Mouse (Mus musculus): ENCODE measurements at regions not wholly inside any gene's neighbourhood (a gene's known extent, or its start where the extent isn't known, plus 50 kb on each side); places are given as distances from the start of the nearest gene placed in this dataset.
A peak's percentile ranks its signal among the peaks of the same experiment; 100 is the strongest.
"Not testable (repeated sequence)": the region's sequence is repeated elsewhere in the genome, so short reads cannot be mapped to it uniquely, and the experiment has no call there.

- DNase-seq (ENCODE audit: low read depth, low spot score), result no peak
Observed at GRCm38 (mm10) chr14:86322365-86322764, 818.7 kb downstream of the Diaph3 start.

DNA sequence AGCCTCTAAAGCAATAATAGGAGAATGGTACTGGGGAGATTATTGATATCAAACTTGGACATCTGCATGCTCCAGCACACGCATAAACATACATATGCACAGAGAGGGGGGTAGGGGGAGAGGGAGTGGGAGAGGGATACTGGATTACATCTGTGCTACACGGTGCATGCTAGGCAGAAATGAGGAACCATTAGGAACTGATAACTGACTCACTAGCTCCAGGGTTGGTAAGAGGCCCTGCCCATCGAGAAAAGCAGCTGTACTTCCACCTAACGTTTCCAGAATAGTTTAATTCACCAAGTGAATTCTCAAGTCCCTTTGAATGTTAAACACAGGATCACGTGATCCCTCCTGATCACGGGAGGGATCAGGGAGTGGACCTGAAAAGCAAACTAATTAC, 825.1 kb downstream of the Diaph3 start:
- DNase-seq (ENCODE audit: low read depth, low spot score), result no peak

DNA sequence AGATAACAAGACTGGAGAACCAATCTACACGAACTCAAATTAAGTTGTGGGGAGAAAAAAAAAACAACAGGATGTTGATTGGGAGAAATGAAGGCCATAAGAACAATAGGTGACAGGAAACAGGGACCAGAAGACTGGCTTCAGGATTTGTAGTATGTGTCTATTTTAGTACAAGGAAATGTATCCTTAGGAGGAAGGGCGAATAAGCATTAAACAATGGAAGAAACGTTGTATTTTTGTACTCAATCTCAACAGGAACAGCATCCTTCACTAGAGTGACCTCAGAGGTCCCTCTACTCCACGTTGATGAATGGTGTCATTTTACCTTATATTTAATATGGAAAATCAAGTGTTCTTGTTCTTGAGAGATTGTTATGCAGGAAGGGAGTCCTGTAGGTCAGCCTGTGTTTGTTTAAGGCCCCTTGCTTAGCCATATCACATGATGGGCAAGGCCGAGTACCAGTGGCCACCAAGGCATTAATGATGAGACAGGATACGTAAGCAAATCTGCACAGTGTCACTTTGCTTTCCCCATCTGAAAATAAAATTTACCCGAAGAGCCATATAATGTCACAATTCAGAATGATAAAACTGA, 832.0 kb downstream of the Diaph3 start:
- no peak for DNase-seq (ENCODE audit: low read depth, low spot score)

DNA sequence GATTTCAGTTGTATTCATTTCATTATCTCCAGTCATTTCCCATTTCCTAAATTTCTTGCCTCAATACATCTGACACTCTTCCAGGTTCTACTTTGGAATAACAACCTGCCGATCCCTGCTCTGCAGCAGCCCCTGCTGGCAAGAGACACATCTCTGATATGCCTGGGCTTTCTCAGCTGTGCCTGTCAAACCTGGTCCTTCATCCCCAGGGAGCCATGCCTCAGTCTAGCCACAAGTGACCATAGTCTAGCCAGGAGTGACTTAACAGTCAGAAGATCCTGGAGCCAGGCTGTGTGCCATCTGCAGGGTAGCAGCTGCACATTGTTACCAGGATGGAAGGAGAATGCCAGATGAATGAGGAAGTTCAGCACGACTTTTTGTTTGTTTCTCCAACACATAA, 833.2 kb downstream of the Diaph3 start:
- DNase-seq (ENCODE audit: low read depth, low spot score), result no peak

DNA sequence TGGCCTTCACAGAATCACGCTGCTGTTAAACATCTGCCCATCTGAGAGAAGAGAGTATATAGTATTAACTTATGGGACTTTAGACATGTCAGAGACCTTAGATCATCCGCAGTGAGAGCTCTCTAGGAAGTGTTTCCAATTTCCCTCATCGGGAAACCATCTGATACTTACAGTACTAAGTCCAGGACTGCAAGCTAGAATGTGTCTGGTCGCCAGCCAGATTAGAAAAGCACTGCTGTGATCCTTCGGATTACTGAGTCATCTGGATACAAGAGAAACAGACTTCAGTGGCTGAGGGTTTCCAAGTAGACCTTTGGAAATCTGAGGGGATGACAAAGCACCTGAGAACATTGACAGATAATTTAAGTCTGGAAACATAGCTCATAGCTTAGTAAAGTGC, 839.4 kb downstream of the Diaph3 start:
- no peak for DNase-seq (ENCODE audit: low read depth, low spot score)

DNA sequence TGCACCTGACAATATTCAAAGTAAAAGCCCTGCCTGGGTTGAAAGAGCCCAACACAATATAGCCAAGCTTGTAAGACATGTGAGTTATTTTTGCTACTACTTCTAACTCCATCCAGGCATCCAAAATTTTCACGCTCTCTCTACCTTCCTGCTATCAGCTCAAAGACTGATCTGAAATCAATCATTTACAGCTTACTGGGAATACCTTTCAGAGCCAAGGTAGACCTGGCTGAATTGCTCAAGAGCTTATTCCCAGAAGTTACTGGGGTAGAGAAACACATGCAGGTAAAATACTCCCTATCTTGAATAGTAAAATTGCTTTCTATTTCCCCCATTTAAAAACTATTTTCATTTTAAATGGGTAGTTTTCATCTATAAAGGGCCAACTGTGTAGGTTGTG, 840.2 kb downstream of the Diaph3 start:
- DNase-seq (ENCODE audit: low read depth, low spot score), result no peak

DNA sequence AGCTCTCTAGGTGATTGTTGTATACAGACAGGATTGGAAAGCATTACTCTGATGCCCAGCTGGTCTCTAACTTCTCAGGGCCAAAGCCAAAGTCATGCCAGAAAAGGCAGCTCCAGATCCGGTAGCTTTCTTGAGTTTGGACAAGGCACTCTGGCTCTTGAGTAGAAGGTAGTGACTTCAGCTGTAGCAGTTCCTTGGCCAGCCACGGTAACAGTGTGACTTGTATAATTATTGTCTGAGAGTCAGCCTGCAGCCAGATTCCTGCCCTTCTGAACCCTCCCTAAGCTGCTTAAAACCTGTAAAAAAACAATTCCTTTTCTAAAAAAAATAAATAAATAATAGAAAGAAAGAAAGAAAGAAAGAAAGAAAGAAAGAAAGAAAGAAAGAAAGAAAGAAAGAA, 843.0 kb downstream of the Diaph3 start:
- DNase-seq (ENCODE audit: low read depth, low spot score), result no peak

- not testable (repeated sequence) for DNase-seq (ENCODE audit: low read depth, low spot score)
Observed at GRCm38 (mm10) chr14:86294606-86295005, 846.4 kb downstream of the Diaph3 start.

GRCm38 (mm10) chr14:86293804-86294203, 847.2 kb downstream of the Diaph3 start:
- no peak for DNase-seq (ENCODE audit: low read depth, low spot score)

DNA sequence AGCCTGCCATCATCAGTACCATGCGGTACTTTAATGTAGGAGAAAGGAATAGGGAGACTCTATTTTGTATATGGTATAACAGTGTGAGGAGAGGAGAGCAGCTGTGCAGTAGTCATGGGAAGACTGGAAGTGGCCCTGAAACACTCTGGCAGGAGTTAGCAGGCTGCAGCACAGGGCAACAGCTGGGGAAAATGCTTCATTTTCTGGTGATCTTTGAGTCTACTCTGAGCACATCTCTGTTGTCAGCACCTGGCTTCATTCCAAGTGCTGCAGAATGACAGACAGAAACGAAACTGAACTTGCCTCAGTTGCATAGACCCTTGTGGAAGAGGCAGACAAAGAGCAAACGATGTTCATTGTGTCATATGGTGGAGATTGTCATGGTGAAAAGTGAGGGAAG, 847.7 kb downstream of the Diaph3 start:
- peak; percentile 2 for DNase-seq (ENCODE audit: low read depth, low spot score)

- no peak for DNase-seq (ENCODE audit: low read depth, low spot score)
Observed at GRCm38 (mm10) chr14:86290556-86290955, 850.5 kb downstream of the Diaph3 start.

GRCm38 (mm10) chr14:86261640-86262230, 879.3 kb downstream of the Diaph3 start:
- no peak for DNase-seq (ENCODE audit: low read depth, low spot score)

DNA sequence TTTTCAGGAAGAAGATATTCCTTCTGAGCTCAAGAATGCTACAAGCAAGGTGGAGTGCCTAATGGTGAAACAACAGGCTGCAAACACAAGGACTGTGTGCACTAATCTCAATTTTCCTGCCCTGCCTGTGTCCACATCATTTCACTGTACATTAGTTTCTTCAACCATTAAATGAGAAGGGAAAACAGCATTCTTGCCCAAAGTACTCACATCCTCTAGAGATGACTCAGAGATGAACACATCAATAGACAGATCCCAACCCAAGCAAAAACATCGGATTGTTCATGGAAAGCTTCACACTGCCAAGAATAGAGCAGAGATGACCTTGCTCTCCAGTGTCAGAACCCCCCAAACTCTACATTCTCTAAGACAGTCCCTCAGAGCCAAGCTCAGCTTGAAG, 886.8 kb downstream of the Diaph3 start:
- DNase-seq (ENCODE audit: low read depth, low spot score), result no peak

- DNase-seq (ENCODE audit: low read depth, low spot score), result no peak
Observed at GRCm38 (mm10) chr14:86251617-86252016, 889.4 kb downstream of the Diaph3 start.

- no peak for DNase-seq (ENCODE audit: low read depth, low spot score)
Observed at GRCm38 (mm10) chr14:86247686-86248085, 893.3 kb downstream of the Diaph3 start.

DNA sequence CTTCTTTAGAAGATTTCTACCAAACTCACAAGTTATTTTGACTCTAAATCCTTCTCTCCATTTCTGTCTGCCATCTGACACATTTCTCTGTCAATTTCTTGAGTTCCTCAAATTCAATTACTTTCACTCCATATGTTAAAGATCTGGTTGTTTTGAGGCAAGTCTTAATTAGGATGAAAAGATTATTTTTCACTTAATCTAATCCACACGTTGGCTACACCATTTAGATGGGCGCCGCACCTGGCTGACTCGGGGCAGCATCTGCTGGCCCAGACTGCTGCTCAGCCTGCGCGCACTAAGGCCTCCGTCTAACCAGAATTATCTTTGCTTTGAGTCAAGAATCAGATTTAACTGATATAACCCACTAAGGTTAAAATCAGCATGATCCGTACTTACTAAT, 894.3 kb downstream of the Diaph3 start:
- DNase-seq (ENCODE audit: low read depth, low spot score), result no peak

DNA sequence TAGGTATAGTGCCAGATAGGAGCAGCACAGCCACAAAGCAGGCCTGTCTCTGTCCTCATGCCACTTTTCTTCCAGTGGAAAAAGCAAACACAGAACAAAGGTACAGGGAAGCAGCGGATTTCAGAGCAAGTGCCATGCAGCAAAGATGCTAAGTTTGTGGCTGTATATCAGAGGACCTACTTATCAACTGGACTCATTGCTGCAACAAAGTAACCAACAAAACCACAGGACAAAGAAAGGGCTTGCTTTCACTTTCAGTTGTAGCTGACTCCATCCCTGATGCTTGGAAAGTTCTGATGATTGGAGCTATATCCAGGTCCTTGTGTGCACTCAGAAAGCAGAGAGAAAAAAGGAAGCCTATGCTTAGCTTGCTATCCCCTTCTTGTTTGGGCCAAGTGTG, 897.4 kb downstream of the Diaph3 start:
- no peak for DNase-seq (ENCODE audit: low read depth, low spot score)

- no peak for DNase-seq (ENCODE audit: low read depth, low spot score)
Observed at GRCm38 (mm10) chr14:86242836-86243235, 898.2 kb downstream of the Diaph3 start.

DNA sequence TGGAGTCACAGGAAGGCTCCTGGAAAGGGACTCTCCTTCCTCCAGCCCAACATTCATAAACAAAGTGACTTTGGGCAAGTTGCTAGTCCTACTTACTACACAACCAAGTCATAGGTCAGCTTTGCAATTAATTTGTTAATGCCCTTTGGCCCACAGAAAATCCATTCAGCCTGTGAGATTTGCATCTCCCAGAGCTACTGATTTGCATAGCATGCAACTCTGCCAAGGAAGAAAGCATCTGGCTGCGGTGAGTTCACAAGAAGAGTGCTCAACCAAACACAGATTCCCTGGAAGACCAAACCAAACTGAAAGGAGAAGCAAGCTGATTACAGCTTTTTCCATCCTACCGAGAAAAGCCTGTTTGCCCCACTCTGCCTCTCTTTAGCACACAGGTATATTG, 901.9 kb downstream of the Diaph3 start:
- no peak for DNase-seq (ENCODE audit: low read depth, low spot score)

DNA sequence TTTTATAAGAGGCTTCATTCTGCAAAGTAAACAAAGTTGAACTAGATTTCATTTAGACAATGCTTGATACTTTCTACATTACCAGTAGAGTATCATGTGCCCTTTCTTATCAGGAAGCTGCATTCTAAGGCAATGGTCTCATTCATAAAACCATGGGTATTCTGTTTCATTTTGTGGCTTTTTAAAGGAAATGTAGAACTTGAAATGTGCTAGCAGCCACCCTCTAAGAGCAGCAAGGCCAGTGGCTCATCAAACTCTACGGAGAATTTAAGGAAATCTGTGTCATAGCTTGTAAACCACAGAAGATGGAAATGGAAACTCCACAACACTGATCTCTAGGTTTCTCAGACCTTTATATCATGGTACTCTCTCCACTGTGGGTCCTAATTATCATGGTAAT, 907.7 kb downstream of the Diaph3 start:
- no peak for DNase-seq (ENCODE audit: low read depth, low spot score)

- peak; percentile 16 for DNase-seq (ENCODE audit: low read depth, low spot score)
Observed at GRCm38 (mm10) chr14:86230609-86231008, 910.4 kb downstream of the Diaph3 start.

GRCm38 (mm10) chr14:86229755-86230154, 911.3 kb downstream of the Diaph3 start:
- DNase-seq (ENCODE audit: low read depth, low spot score), result peak; percentile 8

- no peak for DNase-seq (ENCODE audit: low read depth, low spot score)
Observed at GRCm38 (mm10) chr14:86215711-86216110, 925.3 kb downstream of the Diaph3 start.

DNA sequence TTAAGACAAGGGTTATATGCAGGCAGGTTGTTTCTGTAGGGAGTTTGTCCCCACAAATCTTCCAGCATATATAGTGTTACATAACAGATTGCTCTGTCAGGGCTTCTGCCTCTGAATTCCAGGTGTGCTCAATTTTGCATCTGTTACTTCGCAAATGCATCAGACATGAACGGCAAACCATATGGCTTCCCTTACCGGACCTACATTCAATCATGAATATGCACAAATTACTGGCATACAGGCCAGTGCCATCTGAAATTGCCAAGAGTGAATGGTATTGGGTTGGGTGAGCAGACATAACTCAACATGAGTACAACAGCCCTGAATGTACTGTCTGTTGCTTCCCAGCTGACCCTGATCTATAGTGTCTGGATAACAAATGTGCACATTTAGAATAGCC, 929.4 kb downstream of the Diaph3 start:
- DNase-seq (ENCODE audit: low read depth, low spot score), result no peak
